Mouse (Mus musculus) thymus, adult 18-20 months (tissue): ENCODE measurements around the gene Wnt6.
"Not testable (repeated sequence)": the region's sequence is repeated elsewhere in the genome, so short reads cannot be mapped to it uniquely, and the experiment has no call there.

Experiments used
- DNase-seq, 2 experiments: peaks; one replicate each; pipeline ENCODE4 v3.0.0; 2022; ENCODE audit warnings: mixed read lengths in 2 of 2

Wnt6 gene

GRCm38 (mm10) chr1:74807551-74808071 is 35.9 kb downstream of the Wnt6 start:
- DNase-seq: no peak

- DNase-seq: peak; percentile 64 to 70
Measured at GRCm38 (mm10) chr1:74808078-74808477, 36.4 kb downstream of the Wnt6 start.

GRCm38 (mm10) chr1:74809007-74809406 is 37.3 kb downstream of the Wnt6 start:
- no peak for DNase-seq

- DNase-seq: no peak
Measured at GRCm38 (mm10) chr1:74814931-74815647, 43.4 kb downstream of the Wnt6 start.

DNA sequence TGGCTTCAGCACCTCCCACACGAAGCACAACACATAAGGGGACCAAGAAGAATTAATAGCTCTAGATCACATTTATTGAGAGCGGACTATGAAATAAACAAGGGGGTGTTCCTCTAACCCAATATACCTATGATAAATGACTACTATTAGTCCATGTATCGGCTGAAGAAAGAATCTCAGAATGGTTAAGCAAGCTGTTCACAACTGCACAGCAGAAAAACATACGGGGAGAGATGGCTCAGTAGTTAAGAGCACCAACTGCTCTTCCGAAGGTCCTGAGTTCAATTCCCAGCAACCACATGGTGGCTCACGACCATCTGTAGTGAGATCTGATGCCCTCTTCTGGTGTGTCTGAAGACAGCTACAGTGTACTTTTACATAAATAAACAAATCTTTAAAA is 44.3 kb downstream of the Wnt6 start:
- not testable (repeated sequence) for DNase-seq

DNA sequence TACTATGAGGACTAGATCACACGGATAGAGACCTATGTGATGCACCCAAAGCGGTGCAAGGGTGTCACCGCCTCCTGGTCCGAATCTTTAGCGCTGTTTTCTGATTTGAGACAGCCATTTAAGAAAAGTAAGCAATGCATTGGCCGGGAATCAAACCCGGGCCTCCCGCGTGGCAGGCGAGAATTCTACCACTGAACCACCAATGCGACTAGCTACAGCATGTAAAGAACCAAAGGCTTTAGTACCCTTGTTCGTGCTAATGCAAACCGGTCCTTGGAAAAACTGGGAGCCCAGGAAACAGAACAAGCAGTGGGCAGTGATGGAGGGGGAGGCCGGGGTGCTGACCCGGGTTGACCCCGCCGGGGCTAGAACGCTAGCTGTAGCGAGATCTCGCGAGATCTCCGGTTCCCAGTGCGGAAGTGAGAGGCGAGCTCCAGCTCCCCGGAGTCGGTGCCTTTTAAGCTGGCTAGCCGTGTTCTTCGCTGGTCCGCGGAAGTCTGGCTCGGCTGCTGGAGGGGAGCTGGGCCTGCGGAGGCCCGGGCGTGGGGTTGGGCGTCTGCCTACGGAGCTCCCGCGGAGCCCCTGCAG is 45.0 kb downstream of the Wnt6 start:
- peak; percentile 83 to 87 for DNase-seq

- DNase-seq: no peak
Measured at GRCm38 (mm10) chr1:74817219-74817618, 45.5 kb downstream of the Wnt6 start.

GRCm38 (mm10) chr1:74818509-74818908 is 46.8 kb downstream of the Wnt6 start:
- DNase-seq: no peak

DNA sequence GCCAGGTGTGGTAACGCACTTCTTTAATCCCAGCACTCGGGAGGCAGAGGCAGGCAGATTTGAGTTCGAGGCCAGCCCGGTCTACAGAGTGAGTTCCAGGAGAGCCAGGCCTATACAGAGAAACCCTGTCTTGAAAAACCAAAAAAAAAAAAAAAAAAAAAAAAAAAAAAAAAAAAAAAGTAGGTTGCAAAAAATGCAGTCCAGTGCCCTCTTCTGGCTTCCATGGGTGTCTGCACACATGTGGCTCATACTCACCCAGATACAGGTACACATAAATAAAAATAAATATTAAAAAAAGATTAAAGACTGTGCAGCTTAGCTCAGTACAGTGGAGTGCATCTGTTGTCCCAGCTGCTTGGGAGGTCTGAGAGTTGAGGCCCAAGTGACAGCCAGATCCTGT is 51.9 kb downstream of the Wnt6 start:
- DNase-seq: not testable (repeated sequence)

DNA sequence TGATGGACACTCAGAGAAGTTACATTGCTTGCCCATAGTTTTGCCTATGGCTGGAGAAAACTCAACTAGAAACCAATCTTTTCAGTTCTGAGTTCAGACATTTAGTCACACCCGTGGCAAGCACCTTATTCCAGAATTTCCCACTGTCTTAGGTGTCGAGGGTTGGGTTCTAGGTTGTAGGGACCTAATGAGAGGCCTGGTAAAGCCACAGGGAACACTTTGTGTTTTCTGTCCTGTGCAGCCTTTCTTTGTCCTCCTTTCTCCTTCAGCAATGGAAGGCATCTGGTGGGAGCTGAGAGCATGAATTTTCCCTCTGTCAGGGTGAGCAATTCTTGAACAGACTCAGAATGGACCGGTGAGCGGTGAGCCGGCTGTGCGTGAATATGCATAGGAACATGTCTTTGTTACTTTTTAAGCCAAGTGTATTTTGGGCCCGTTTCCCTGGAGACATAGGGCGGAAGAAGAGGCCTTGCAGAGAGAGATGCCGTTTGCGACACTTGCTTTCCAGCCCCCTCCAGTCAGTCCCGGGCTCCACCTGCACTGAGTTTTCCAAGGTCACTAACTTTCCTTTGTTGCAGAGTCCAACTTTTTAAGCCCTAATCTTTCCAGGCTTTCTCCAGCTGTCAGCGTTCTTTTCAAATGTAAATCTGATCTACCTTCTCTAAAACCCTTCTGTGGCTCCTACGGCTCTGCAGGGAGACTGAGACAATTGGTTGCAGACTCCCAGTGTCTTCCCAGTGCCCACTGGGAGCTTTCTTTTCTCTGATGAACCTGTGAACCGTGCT is 53.0 kb downstream of the Wnt6 start:
- no peak for DNase-seq

DNA sequence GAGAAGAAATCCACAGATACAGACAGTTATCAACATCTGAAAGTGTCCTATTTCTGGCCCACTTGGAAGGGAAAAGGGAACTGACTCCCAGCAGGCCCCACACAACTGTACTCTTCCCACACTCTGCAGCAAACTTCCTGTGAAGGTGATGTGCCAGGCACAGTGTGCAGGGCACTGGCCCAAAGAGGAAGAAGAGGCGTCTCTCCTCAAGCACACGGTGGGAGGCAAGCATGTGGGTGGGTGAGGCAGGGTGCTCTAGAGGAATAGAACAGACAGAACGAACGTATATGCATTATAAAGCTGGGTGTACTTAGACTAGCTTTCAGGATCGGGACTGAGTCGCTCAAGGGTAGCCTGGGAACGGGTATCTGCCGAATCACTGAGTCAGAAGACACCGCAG is 58.4 kb downstream of the Wnt6 start:
- DNase-seq: no peak

DNA sequence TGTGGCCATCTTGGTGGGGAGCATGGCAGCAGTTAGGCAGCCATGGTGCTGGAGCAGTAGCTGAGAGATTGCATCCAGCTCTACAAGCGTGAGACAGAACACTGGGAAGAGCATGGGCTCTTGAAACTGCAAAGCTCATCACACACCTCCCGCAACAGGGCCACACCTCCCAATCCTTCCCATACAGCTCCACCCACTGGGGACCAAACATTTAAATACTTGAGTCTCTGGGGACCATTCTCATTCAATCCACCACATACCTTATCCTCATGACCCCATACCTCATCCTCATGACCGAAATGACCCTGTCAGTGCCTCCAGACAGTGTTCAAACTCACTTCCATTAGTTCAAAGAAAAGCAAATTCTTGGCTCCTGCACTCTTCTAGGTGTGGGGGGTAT is 61.6 kb downstream of the Wnt6 start:
- DNase-seq: no peak
